Mouse (Mus musculus) G1E (cell line): ENCODE data around the gene Mybbp1a. TPM values are rescaled to one million over a fixed set of nuclear protein-coding genes. Genes with fewer than 3 reads are reported as not detected.

Experiments used
- ATAC-seq: 2 replicates; pipeline ENCODE4 v1.8.0; 2016; ENCODE audit warnings: mild to moderate bottlenecking; ENCODE audit not compliant: insufficient number of reproducible peaks, poor library complexity, low FRiP score, severe bottlenecking; ENCODE audit errors: extremely low read depth
- DNase-seq: peaks from one replicate; pipeline ENCODE4 v3.0.0; 2012; ENCODE audit warnings: low spot score
- H3K27me3 ChIP-seq: 2 replicates; pipeline ENCODE4 v1.6.1; 2012; ENCODE audit warnings: mild to moderate bottlenecking, low read length, inconsistent platforms; ENCODE audit not compliant: insufficient read depth
- H3K36me3 ChIP-seq: replicated peaks from 2 replicates; pipeline ENCODE3; 2012; ENCODE audit warnings: mild to moderate bottlenecking, inconsistent platforms
- H3K4me1 ChIP-seq: 2 replicates; pipeline ENCODE4 v1.6.1; 2012; ENCODE audit warnings: low read depth, low read length, inconsistent platforms, mixed read lengths; ENCODE audit not compliant: insufficient read depth
- H3K4me3 ChIP-seq: 2 replicates; pipeline ENCODE4 v1.5.1; 2012; ENCODE audit warnings: low read depth, mild to moderate bottlenecking, inconsistent platforms, low read length, moderate library complexity, mixed read lengths
- H3K9me3 ChIP-seq: replicated peaks from 2 replicates; pipeline ENCODE4 v1.6.1; 2012; ENCODE audit warnings: inconsistent platforms
- CTCF ChIP-seq: IDR thresholded peaks from 2 replicates; pipeline ENCODE4 v1.5.1; 2012; ENCODE audit warnings: low read depth, low read length, inconsistent platforms, mixed read lengths
- GATA1 ChIP-seq: IDR thresholded peaks from 2 replicates; pipeline ENCODE4 v1.6.1; 2012; ENCODE audit warnings: borderline replicate concordance, low read length, inconsistent platforms, mixed read lengths
- GATA2 ChIP-seq: IDR thresholded peaks from 2 replicates; pipeline ENCODE4 v1.6.1; 2012; ENCODE audit warnings: low read depth, low read length, inconsistent platforms, borderline replicate concordance
- POLR2AphosphoS5 ChIP-seq: IDR thresholded peaks from 2 replicates; pipeline ENCODE4 v1.6.1; 2012; ENCODE audit warnings: low read depth, low read length, inconsistent platforms; ENCODE audit not compliant: insufficient replicate concordance
- TAL1 ChIP-seq: conservative IDR thresholded peaks from 2 replicates; pipeline ENCODE4 v1.6.1; 2012; ENCODE audit warnings: low read depth, low read length, inconsistent platforms, mixed read lengths
- polyA plus RNA-seq: library from polyadenylated mRNA; stranded (reverse); fragments of >175 nt; gene quantifications from 2 replicates; pipeline ENCODE4 v1.2.3, GENCODE M21; 2012
- total RNA-seq, 2 experiments: library from RNA; stranded (forward) in 1 of 2; stranded (reverse) in 1 of 2; fragments of 200-1000 nt in 1 of 2; fragments of >200 nt in 1 of 2; fragmentation: Nextera tagmentation in 1 of 2; gene quantifications; 2 replicates each; pipeline ENCODE4 v1.2.3; 2014 to 2017

Gene Mybbp1a
- total and polyA plus RNA-seq, 3 experiments, result 125 to 496 (median 253) TPM

DNA sequence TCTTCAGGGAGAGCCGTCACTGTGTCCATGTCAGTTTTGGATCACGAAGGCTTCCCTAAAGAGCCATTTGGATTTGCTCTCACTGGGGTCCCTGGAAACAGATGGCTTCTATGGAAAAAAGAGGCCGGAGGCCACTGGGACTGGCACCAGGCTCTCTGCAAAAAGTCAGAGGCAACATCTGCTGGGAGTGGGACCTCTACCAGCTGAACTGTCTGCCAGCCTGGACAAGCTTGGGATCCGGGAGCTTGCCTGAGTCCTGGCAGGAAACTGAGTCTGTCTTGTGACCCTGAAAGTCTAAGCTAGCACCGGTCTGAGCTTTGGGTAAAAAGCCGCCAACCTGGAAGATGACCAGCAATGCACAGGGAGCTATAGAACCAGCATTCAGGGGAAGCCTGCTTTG lies 30.2 kb downstream of the Mybbp1a start:
- H3K27me3 ChIP-seq, result no peaks in the 10 kb centered on the region
- peaks cover 99% of the 10 kb centered on the region for H3K4me1 ChIP-seq
- peaks cover 81% of the 10 kb centered on the region for H3K36me3 ChIP-seq

DNA sequence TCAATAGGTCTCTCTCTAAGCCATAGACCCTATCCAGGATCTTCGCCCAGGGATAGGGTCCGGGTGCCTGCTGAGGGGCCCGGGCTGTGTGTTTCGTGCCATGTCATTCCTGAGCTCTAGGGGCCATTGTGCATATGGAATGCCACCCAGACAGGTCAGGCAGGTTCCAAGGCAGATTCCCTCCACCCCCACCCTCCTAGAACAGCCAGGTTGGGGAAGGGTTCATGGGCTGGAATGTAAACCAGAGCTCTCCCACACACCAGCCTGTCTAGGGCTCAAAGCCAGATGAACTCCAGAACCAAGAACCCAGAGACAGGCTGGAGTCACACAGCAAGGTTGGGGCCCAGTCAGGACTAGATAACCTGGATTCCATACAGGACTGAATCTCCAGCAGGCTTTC lies 32.4 kb downstream of the Mybbp1a start:
- Histone ChIP-seq H3K4me3 (no peak overlapping the region), H3K27me3 (no peaks in the 10 kb centered on the region), H3K36me3 (peaks cover 93% of the 10 kb centered on the region), H3K9me3 (no peaks in the 10 kb centered on the region), H3K4me1 (peaks cover 100% of the 10 kb centered on the region)
- TF ChIP-seq POLR2AphosphoS5 (no peak), TAL1 (no peak), GATA1 (no peak), CTCF (no peak), GATA2 (no peak)
- DNase-seq (no peak), ATAC-seq (no peak)

More for the DNA sequence above, 30.2 kb downstream of the Mybbp1a start:
- H3K4me3 ChIP-seq, result no peak overlapping the region
- ATAC-seq (no peak), DNase-seq (no peak)
- TF ChIP-seq TAL1 (no peak), GATA2 (no peak), POLR2AphosphoS5 (no peak), CTCF (no peak), GATA1 (no peak)
- H3K9me3 ChIP-seq, result no peaks in the 10 kb centered on the region

DNA sequence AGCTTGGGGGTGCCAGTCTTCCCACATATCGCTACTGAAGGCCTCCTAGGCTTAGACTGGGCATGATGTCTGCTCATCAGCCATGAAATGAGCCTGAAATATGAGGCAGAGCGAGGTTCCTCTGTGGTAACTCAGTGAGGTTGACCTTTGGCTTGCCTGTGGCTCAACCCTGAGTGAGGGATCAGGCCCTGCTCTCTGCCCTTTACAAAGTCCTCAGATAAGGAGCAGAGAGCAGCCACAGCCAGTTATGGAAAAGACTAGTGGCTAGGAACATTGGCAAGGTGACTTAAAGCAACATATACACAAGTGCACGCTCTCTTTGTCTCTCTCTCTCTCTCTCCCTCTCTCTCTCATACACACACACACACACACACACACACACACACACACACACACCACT lies 33.8 kb downstream of the Mybbp1a start:
- Histone ChIP-seq H3K4me1 (peaks cover 100% of the 10 kb centered on the region), H3K36me3 (peaks cover 93% of the 10 kb centered on the region), H3K9me3 (no peaks in the 10 kb centered on the region), H3K27me3 (no peaks in the 10 kb centered on the region), H3K4me3 (peak overlapping the region; percentile 68; the same call in 1 of the 2 replicates)
- no peak for TF ChIP-seq GATA1
- TF ChIP-seq GATA2, result no peak
- TF ChIP-seq POLR2AphosphoS5, result no peak
- TF ChIP-seq CTCF, result no peak
- no peak for TF ChIP-seq TAL1
- DNase-seq, result no peak
- no peak for ATAC-seq

DNA sequence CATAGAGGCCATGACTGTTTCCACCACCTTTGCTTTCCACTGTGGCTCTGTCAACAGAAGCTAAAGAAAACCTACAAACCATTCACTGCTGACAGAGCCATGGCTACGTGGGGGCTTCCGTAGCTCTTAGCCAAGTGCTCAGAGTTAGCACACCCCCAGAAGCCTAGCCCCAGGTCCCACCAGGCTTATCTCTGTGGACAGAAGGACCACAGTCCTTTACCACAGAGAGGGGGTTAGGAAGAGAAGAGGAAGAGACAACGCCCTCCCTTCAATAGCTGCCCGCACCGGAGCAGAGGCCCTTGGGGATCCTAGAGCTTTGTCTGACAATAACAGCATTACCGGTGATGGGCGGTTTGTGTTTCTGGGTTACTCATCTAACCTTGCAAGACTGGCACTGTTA lies 34.3 kb downstream of the Mybbp1a start:
- DNase-seq (peak; percentile 94), ATAC-seq (peak; percentile 94)
- Histone ChIP-seq H3K4me1 (peaks cover 100% of the 10 kb centered on the region), H3K27me3 (no peaks in the 10 kb centered on the region), H3K4me3 (peak overlapping the region; percentile 68), H3K36me3 (peaks cover 93% of the 10 kb centered on the region), H3K9me3 (no peaks in the 10 kb centered on the region)
- TF ChIP-seq CTCF, result no peak
- TF ChIP-seq TAL1, result peak; percentile 92
- no peak for TF ChIP-seq GATA1
- TF ChIP-seq GATA2, result no peak
- no peak for TF ChIP-seq POLR2AphosphoS5

DNA sequence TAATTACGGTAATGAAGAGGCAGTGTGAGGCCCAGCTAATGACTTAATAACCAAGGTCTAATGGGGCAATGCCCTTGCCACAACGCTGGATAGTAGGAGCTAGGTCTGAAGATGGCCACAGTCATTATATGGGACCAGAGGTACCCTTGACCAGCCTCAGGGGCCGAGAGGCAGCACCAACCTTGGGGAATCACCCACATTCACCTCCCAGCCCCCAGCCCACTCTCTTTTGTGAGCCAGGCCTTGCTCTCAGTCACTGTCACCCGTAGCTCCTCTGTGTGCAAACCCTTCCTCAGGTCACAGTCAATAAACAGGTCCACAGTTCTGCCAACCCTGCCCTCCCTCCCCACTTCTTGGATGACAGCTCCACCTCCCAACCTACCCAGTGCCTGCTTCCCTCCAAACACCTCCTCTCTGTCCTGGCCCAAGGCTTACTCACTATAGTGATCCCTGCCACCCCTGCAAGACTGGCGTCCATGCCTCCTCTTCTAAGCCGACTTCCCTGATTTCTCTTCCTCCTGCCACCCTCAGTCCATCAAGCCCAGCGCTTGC lies 35.0 kb downstream of the Mybbp1a start:
- Histone ChIP-seq H3K36me3 (peaks cover 95% of the 10 kb centered on the region), H3K27me3 (no peaks in the 10 kb centered on the region), H3K9me3 (no peaks in the 10 kb centered on the region), H3K4me3 (peak overlapping the region; percentile 68), H3K4me1 (peaks cover 100% of the 10 kb centered on the region)
- TF ChIP-seq POLR2AphosphoS5, result no peak
- no peak for TF ChIP-seq GATA1
- TF ChIP-seq TAL1, result no peak
- no peak for TF ChIP-seq GATA2
- no peak for TF ChIP-seq CTCF
- no peak for DNase-seq
- no peak for ATAC-seq

DNA sequence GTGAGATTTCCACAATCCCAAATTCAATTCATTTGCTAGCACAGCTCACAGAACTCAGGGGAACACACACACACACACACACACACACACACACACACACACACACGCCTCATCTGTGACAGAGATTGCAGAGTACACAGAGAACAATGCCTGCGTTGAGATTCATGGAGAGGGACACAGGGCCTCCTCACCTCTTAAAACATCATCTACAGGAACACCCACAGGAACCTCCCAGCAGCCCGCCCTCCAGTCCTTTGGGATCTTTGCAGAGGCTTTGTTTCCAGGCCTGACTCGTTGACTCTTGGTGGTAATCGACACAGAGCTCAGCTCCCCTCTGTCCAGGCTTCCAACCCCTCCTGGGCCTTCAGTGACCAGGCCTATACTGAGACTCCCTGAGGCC lies 36.0 kb downstream of the Mybbp1a start:
- no peak for TF ChIP-seq GATA2
- no peak for TF ChIP-seq CTCF
- TF ChIP-seq GATA1, result no peak
- no peak for TF ChIP-seq POLR2AphosphoS5
- no peak for TF ChIP-seq TAL1
- H3K4me3 ChIP-seq, result no peak overlapping the region; the same call in 1 of the 2 replicates
- DNase-seq (no peak), ATAC-seq (no peak)
- no peaks in the 10 kb centered on the region for H3K27me3 ChIP-seq
- H3K36me3 ChIP-seq, result peaks cover 93% of the 10 kb centered on the region
- H3K9me3 ChIP-seq, result no peaks in the 10 kb centered on the region
- peaks cover 100% of the 10 kb centered on the region for H3K4me1 ChIP-seq

DNA sequence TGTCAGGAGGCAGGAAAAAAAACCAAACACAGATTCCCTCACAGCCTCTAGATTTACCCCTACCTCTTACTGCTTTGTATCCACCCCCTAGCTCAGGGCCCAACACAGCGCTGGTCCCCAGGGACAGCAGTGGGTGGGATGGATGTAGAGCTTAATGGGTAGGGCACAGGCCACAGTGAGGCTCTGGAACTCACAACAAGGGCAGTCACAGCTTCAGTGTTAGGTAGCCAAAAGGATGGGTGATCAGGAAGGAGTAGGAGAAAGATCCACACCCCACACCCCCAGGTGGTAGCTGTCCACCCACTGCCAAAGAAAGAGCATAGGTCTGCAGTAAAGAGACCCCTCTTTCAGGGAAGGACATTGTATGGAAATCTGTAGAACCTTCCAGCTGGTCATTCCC lies 36.5 kb downstream of the Mybbp1a start:
- no peak for ATAC-seq
- peaks cover 100% of the 10 kb centered on the region for H3K4me1 ChIP-seq
- no peak for TF ChIP-seq TAL1
- no peak for TF ChIP-seq CTCF
- no peak for TF ChIP-seq GATA2
- no peak for TF ChIP-seq GATA1
- no peak for TF ChIP-seq POLR2AphosphoS5

More for the DNA sequence above, 36.5 kb downstream of the Mybbp1a start:
- H3K4me3 ChIP-seq, result peak overlapping the region; percentile 55; the same call in 1 of the 2 replicates
- no peak for DNase-seq
- H3K27me3 ChIP-seq, result no peaks in the 10 kb centered on the region
- H3K36me3 ChIP-seq, result peaks cover 93% of the 10 kb centered on the region
- H3K9me3 ChIP-seq, result no peaks in the 10 kb centered on the region
